Mouse (Mus musculus): ENCODE results near the gene Ocln. TPM values are rescaled to one million over a fixed set of nuclear protein-coding genes. Genes with fewer than 3 reads are reported as not detected.

Gene Ocln
- total and polyA plus RNA-seq, 3 experiments = 0.50 to 2.2 (median 0.70) TPM

- Histone ChIP-seq H3K79me2 (replicated peaks; ENCODE audit: control insufficient read depth, extremely low read depth, insufficient read depth, poor library complexity, severe bottlenecking) (no peaks in the 10 kb centered on the region), H3K27me3 (replicated peaks) (no peaks in the 10 kb centered on the region), H3K27ac (ENCODE audit: insufficient read depth, low read depth) (no peak overlapping the region), H3K4me3 (replicated peaks in 1 of 3; ENCODE audit: low read depth in 2 of 3, low read length in 2 of 3, poor library complexity in 1 of 3) (no peak overlapping the region), H3K9me3 (replicated peaks; ENCODE audit: low read length) (no peaks in the 10 kb centered on the region), H3K36me3 (replicated peaks in 1 of 2; ENCODE audit: control insufficient read depth in 1 of 2, insufficient read depth in 1 of 2, low read length in 1 of 2) (no peaks in the 10 kb centered on the region), H3K4me2 (ENCODE audit: insufficient read depth, low read depth, poor library complexity, severe bottlenecking) (peak overlapping the region; percentile 63; the same call in 1 of the 2 replicates), H3K4me1 (ENCODE audit: control insufficient read depth in 1 of 2, insufficient read depth in 2 of 2) (no peaks in the 10 kb centered on the region; a peak in 1 of 4 replicates), H3K9ac (ENCODE audit: insufficient read depth, low read depth) (no peak overlapping the region)
- no peak for DNase-seq (ENCODE audit: extremely low read depth)
- in situ Hi-C loops (cut with MboI; ENCODE audit: low pct_ligation_motif_present, low pct_unique_long_range_greater_than_20kb, low sequenced_read_pairs) (no loop called here), dilution Hi-C loops (cut with MboI; ENCODE audit: extremely low pct_ligation_motif_present, extremely low pct_unique_long_range_greater_than_20kb, low sequenced_read_pairs) (no loop called here)
- TF ChIP-seq E2F4 (IDR thresholded peaks at IDR 0.05; ENCODE audit: insufficient replicate concordance, low read depth, low read length) (no peak), CTCF (conservative IDR thresholded peaks at IDR 0.05 in 1 of 2, IDR thresholded peaks at IDR 0.05 in 1 of 2; ENCODE audit: low read depth in 2 of 2, low read length in 2 of 2) (no peak), CHD2 (IDR thresholded peaks at IDR 0.05; ENCODE audit: low read length) (no peak), JUND (conservative IDR thresholded peaks at IDR 0.05; ENCODE audit: low read depth, low read length) (no peak), SIN3A (IDR thresholded peaks at IDR 0.05; ENCODE audit: low read length) (no peak), MXI1 (IDR thresholded peaks at IDR 0.05; ENCODE audit: low read depth, low read length) (no peak), ELF1 (IDR thresholded peaks at IDR 0.05; ENCODE audit: low read depth, low read length) (no peak), ZKSCAN1 (IDR thresholded peaks at IDR 0.05; ENCODE audit: borderline replicate concordance, low read depth, low read length) (peak; percentile 57), ZNF384 (IDR thresholded peaks at IDR 0.05; ENCODE audit: low read depth, low read length) (no peak), MAFK (IDR thresholded peaks at IDR 0.05; ENCODE audit: insufficient replicate concordance, low read length) (no peak), BHLHE40 (IDR thresholded peaks at IDR 0.05; ENCODE audit: low read depth, low read length) (peak; percentile 26)
Observed at GRCm38 (mm10) chr13:100517652-100518153, 34.8 kb downstream of the Ocln start.

GRCm38 (mm10) chr13:100516213-100517105, 36.1 kb downstream of the Ocln start:
- no peaks in the 10 kb centered on the region for H3K9me3 ChIP-seq (replicated peaks; ENCODE audit: low read length)
- H3K27ac ChIP-seq (ENCODE audit: insufficient read depth, low read depth) = no peak overlapping the region
- H3K9ac ChIP-seq (ENCODE audit: insufficient read depth, low read depth) = no peak overlapping the region
- no peak overlapping the region for H3K4me3 ChIP-seq (replicated peaks in 1 of 3; ENCODE audit: low read depth in 2 of 3, low read length in 2 of 3, poor library complexity in 1 of 3)
- H3K79me2 ChIP-seq (replicated peaks; ENCODE audit: control insufficient read depth, extremely low read depth, insufficient read depth, poor library complexity, severe bottlenecking) = no peaks in the 10 kb centered on the region
- H3K4me2 ChIP-seq (ENCODE audit: insufficient read depth, low read depth, poor library complexity, severe bottlenecking) = no peak overlapping the region
- no peaks in the 10 kb centered on the region for H3K36me3 ChIP-seq (replicated peaks in 1 of 2; ENCODE audit: control insufficient read depth in 1 of 2, insufficient read depth in 1 of 2, low read length in 1 of 2)
- peaks cover 1 to 2% of the 10 kb centered on the region in 2 experiments; a peak in 3 of 4 replicates for H3K4me1 ChIP-seq (ENCODE audit: control insufficient read depth in 1 of 2, insufficient read depth in 2 of 2)
- in situ Hi-C loops (cut with MboI; ENCODE audit: low pct_ligation_motif_present, low pct_unique_long_range_greater_than_20kb, low sequenced_read_pairs) = no loop called here
- no peak for DNase-seq (ENCODE audit: extremely low read depth)
- H3K27me3 ChIP-seq (replicated peaks) = no peaks in the 10 kb centered on the region
- TF ChIP-seq JUN (IDR thresholded peaks at IDR 0.05; ENCODE audit: insufficient read depth, low read depth, low read length) (no peak), ZKSCAN1 (IDR thresholded peaks at IDR 0.05; ENCODE audit: borderline replicate concordance, low read depth, low read length) (no peak), RAD21 (IDR thresholded peaks at IDR 0.05; ENCODE audit: low read depth, low read length) (no peak), ZC3H11A (IDR thresholded peaks at IDR 0.05; ENCODE audit: low read depth, low read length) (no peak), MEF2A (IDR thresholded peaks at IDR 0.05; ENCODE audit: borderline replicate concordance, low read depth, low read length) (no peak)
- dilution Hi-C loops (cut with MboI; ENCODE audit: extremely low pct_ligation_motif_present, extremely low pct_unique_long_range_greater_than_20kb, low sequenced_read_pairs) = no loop called here
